In the genomic region with DNA sequence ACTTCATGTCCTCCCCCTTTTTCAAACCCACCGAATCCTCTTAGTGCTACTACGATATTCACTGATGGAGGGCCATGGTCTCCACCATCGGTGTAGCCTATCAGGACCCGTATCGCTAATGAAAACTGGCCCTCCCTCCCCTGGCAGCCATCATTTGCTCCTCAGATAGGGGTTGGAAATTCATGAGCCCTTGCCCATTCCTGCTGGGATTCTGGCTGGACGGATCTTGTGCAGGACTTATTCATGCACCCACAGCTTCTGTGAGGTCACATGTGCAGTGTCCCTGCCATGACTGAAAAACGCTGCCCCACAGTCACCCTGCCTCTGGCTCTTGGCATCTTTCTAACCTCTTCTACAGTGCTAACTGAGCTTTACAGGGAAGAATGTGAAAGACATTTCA, we compare ENCODE assay signal across 25 mouse cellular contexts.
DNase-seq lines count a peak whose midpoint lies in the region; ATAC-seq lines count a peak whose summit lies in the region.
"Had no signal": no experiment of that assay in that cellular context is flagged by ENCODE, and none has a peak within 500 bp of the region (broad histone marks: within the 10 kb centered on the region; RNA-seq: fewer than 3 reads in every experiment).

No protein-coding gene starts in this region.

- 0 out of 2 replicates have a peak, but pooled peaks have one; percentile 14 for ATAC-seq in hindbrain, embryonic 16.5 days
- no peak for ATAC-seq in hindbrain, embryonic 14.5 days (ENCODE audit: low FRiP score)
- ATAC-seq: activated CD4-positive, CD25-positive, alpha-beta regulatory T cell, adult 4 months; CD4-positive, CD25-positive, alpha-beta regulatory T cell, adult 4 months; forebrain, embryonic 14.5 days; forebrain, embryonic 16.5 days; Patski had no signal

- no peaks in the 10 kb centered on the region for H3K27me3 ChIP-seq in hindbrain, embryonic 16.5 days (replicated peaks; ENCODE audit: control insufficient read depth, insufficient read depth, low read length)
- H3K27me3 ChIP-seq in hindbrain, embryonic 14.5 days (ENCODE audit: control insufficient read depth, insufficient read depth, low read length): no peaks in the 10 kb centered on the region
- H3K27me3 ChIP-seq: CH12.LX; embryonic facial prominence, embryonic 13.5 days; embryonic facial prominence, embryonic 15.5 days; forebrain, embryonic 12.5 days; Patski had no signal

- no peaks in the 10 kb centered on the region for H3K36me3 ChIP-seq in hindbrain, embryonic 16.5 days (ENCODE audit: control insufficient read depth, insufficient read depth, low read length)
- H3K36me3 ChIP-seq in hindbrain, embryonic 14.5 days (replicated peaks; ENCODE audit: control insufficient read depth, insufficient read depth): no peaks in the 10 kb centered on the region
- H3K36me3 ChIP-seq: embryonic facial prominence, embryonic 13.5 days; embryonic facial prominence, embryonic 15.5 days; forebrain, embryonic 10.5 days; forebrain, embryonic 12.5 days; G1E had no signal

- peaks cover under 1% of the 10 kb centered on the region; the same call in 1 of the 2 replicates for H3K4me1 ChIP-seq in hindbrain, embryonic 16.5 days (ENCODE audit: control insufficient read depth, insufficient read depth, low read depth, low read length)
- no peaks in the 10 kb centered on the region for H3K4me1 ChIP-seq in hindbrain, embryonic 14.5 days (replicated peaks; ENCODE audit: control insufficient read depth, insufficient read depth, low read length)
- H3K4me1 ChIP-seq: embryonic facial prominence, embryonic 13.5 days; embryonic facial prominence, embryonic 15.5 days; forebrain, embryonic 10.5 days; forebrain, embryonic 12.5 days had no signal

- H3K27ac ChIP-seq in hindbrain, embryonic 16.5 days (ENCODE audit: low read depth, low read length): no peak overlapping the region
- no peak overlapping the region for H3K27ac ChIP-seq in hindbrain, embryonic 14.5 days
- H3K27ac ChIP-seq: embryonic facial prominence, embryonic 13.5 days; embryonic facial prominence, embryonic 15.5 days; forebrain, embryonic 10.5 days; forebrain, embryonic 12.5 days had no signal

- no peak overlapping the region for H3K4me3 ChIP-seq in hindbrain, embryonic 16.5 days (ENCODE audit: low read length)
- no peak overlapping the region for H3K4me3 ChIP-seq in hindbrain, embryonic 14.5 days (replicated peaks; ENCODE audit: low read length)
- H3K4me3 ChIP-seq: embryonic facial prominence, embryonic 13.5 days; embryonic facial prominence, embryonic 15.5 days; erythroblast, embryonic 14.5 days; forebrain, embryonic 10.5 days; forebrain, embryonic 12.5 days had no signal

- no peak overlapping the region for H3K9ac ChIP-seq in hindbrain, embryonic 16.5 days (ENCODE audit: low read depth, low read length)
- no peak overlapping the region for H3K9ac ChIP-seq in hindbrain, embryonic 14.5 days
- H3K9ac ChIP-seq: embryonic facial prominence, embryonic 13.5 days; embryonic facial prominence, embryonic 15.5 days; forebrain, embryonic 12.5 days had no signal

- WGBS in hindbrain, embryonic 16.5 days: 86% methylated on average over 7 of the region's 7 CpGs
- 92% methylated on average over 7 of the region's 7 CpGs for WGBS in hindbrain, embryonic 14.5 days

- no peak overlapping the region for H3K4me2 ChIP-seq in hindbrain, embryonic 16.5 days (ENCODE audit: low read length)
- H3K4me2 ChIP-seq in hindbrain, embryonic 14.5 days (replicated peaks): no peak overlapping the region
- H3K4me2 ChIP-seq: embryonic facial prominence, embryonic 13.5 days; embryonic facial prominence, embryonic 15.5 days; forebrain, embryonic 12.5 days had no signal

- 0 out of 2 replicates have a peak, but pooled peaks cover 2% of the 10 kb centered on the region for H3K9me3 ChIP-seq in hindbrain, embryonic 16.5 days (ENCODE audit: control insufficient read depth, low read length)
- H3K9me3 ChIP-seq in hindbrain, embryonic 14.5 days (ENCODE audit: control insufficient read depth, low read length): no peaks in the 10 kb centered on the region
- H3K9me3 ChIP-seq: embryonic facial prominence, embryonic 13.5 days; embryonic facial prominence, embryonic 15.5 days; forebrain, embryonic 10.5 days; forebrain, embryonic 12.5 days had no signal

- DNase-seq in cerebellum, postnatal 10 days: peak; percentile 65 to 83
- DNase-seq in cerebellum, adult 9-11 months: no peak
- DNase-seq in hindbrain, embryonic 14.5 days (ENCODE audit: low spot score): no peak
- DNase-seq in brain, adult 2 months (ENCODE audit: low read depth, low spot score): peak; percentile 24
- DNase-seq: adrenal gland, adult 8-10 months; adrenal gland, postnatal 14 days; adrenal gland, postnatal 36 days; cerebellum, adult 11 months; cerebellum, adult 18-20 months; cerebellum, adult 8-10 months; cerebellum, postnatal 36 days; embryo, embryonic 11 days had no signal

Comparison
In these comparisons a context has a peak if more than half of its experiments do, and no peak if none do; other contexts are left out.
1. DNase-seq: peak in cerebellum, postnatal 10 days (2 of 2) and brain, adult 2 months (single experiment); none in cerebellum, adult 9-11 months (single experiment) and hindbrain, embryonic 14.5 days (single experiment).